15 mouse cellular contexts compared by ENCODE assay signal in genomic region chr6:124937493-124937892, GRCm38 (mm10). TPM values are rescaled to one million over a fixed set of nuclear protein-coding genes. Genes with fewer than 3 reads are reported as not detected.
"Had no signal": no experiment of that assay in that cellular context is flagged by ENCODE, and none has a peak within 500 bp of the region (broad histone marks: within the 10 kb centered on the region; RNA-seq: fewer than 3 reads in every experiment).

No protein-coding gene starts in this region.

- H3K4me3 ChIP-seq: limb, embryonic 12.5 days; liver, embryonic 13.5 days; midbrain, embryonic 12.5 days; neural tube, embryonic 13.5 days; stomach, embryonic 15.5 days had no signal

- H3K27me3 ChIP-seq: limb, embryonic 12.5 days; liver, embryonic 13.5 days; midbrain, embryonic 12.5 days; neural tube, embryonic 13.5 days; stomach, embryonic 15.5 days had no signal

- H3K9me3 ChIP-seq: limb, embryonic 12.5 days; liver, embryonic 13.5 days; midbrain, embryonic 12.5 days; neural tube, embryonic 13.5 days; stomach, embryonic 15.5 days had no signal

- H3K4me2 ChIP-seq: limb, embryonic 12.5 days; liver, embryonic 13.5 days; midbrain, embryonic 12.5 days; neural tube, embryonic 13.5 days; stomach, embryonic 15.5 days had no signal

- H3K27ac ChIP-seq: limb, embryonic 12.5 days; liver, embryonic 13.5 days; midbrain, embryonic 12.5 days; neural tube, embryonic 13.5 days; stomach, embryonic 15.5 days had no signal

- H3K9ac ChIP-seq: limb, embryonic 12.5 days; liver, embryonic 13.5 days; midbrain, embryonic 12.5 days; neural tube, embryonic 13.5 days; stomach, embryonic 15.5 days had no signal

- ATAC-seq: intestine, postnatal 0 days; midbrain, embryonic 16.5 days had no signal

- DNase-seq: kidney, adult 8-10 months; kidney, postnatal 25 days; layer of hippocampus, adult 9-11 months; liver; liver, embryonic 13.5 days; retina, postnatal 1 day; right cerebral cortex, postnatal 14 days; thymus, postnatal 36 days had no signal

RNA-seq across cellular contexts. Expression of gene Cd4, which starts 49.5 kb away (rescaled TPM):
- total RNA-seq: megakaryocyte-erythroid progenitor cell, adult 5-6 weeks had no signal
- polyA plus RNA-seq: liver, embryonic 13.5 days; midbrain, embryonic 12.5 days; neural tube, embryonic 13.5 days had no signal
